ENCODE assay signal across 24 mouse cellular contexts in genomic region chr12:66283991-66284622, GRCm38 (mm10). TPM values are rescaled to one million over a fixed set of nuclear protein-coding genes. Genes with fewer than 3 reads are reported as not detected.
"Had no signal": no experiment of that assay in that cellular context is flagged by ENCODE, and none has a peak within 500 bp of the region (broad histone marks: within the 10 kb centered on the region; RNA-seq: fewer than 3 reads in every experiment).

TSS of gene Rpl10l (minus strand) at chr12:66284401.

- H3K4me3 ChIP-seq: kidney, embryonic 15.5 days; limb, embryonic 10.5 days; liver, embryonic 13.5 days; midbrain, embryonic 13.5 days; neural tube, embryonic 12.5 days had no signal

- H3K27ac ChIP-seq: kidney, embryonic 15.5 days; limb, embryonic 10.5 days; liver, embryonic 13.5 days; midbrain, embryonic 13.5 days; neural tube, embryonic 12.5 days had no signal

- H3K36me3 ChIP-seq: kidney, embryonic 15.5 days; limb, embryonic 10.5 days; liver, embryonic 13.5 days; midbrain, embryonic 13.5 days; neural tube, embryonic 12.5 days had no signal

- H3K27me3 ChIP-seq: kidney, embryonic 15.5 days; liver, embryonic 13.5 days; midbrain, embryonic 13.5 days; neural tube, embryonic 12.5 days had no signal

- DNase-seq: kidney, adult 2 months; kidney, postnatal 14 days; liver, embryonic 13.5 days; liver, postnatal 0 days; retina, postnatal 1 day; right cerebral cortex, postnatal 4 days; spleen, adult 18-20 months; thymus, adult 18-20 months; thymus, postnatal 25 days had no signal

- H3K9me3 ChIP-seq: kidney, embryonic 15.5 days; limb, embryonic 10.5 days had no signal

- ATAC-seq: liver, postnatal 0 days; midbrain, embryonic 13.5 days had no signal

- H3K9ac ChIP-seq: kidney, embryonic 15.5 days; liver, embryonic 13.5 days; liver, postnatal 0 days; midbrain, embryonic 13.5 days; neural tube, embryonic 12.5 days had no signal

- H3K4me2 ChIP-seq: kidney, embryonic 15.5 days; liver, embryonic 13.5 days; midbrain, embryonic 13.5 days; neural tube, embryonic 12.5 days had no signal

- H3K4me1 ChIP-seq: kidney, embryonic 15.5 days; limb, embryonic 10.5 days; liver, embryonic 13.5 days; midbrain, embryonic 13.5 days; neural tube, embryonic 12.5 days had no signal

RNA-seq across cellular contexts. Expression of gene Rpl10l, which starts in this region (rescaled TPM):
- total RNA-seq: layer of hippocampus, adult 8-10 months; layer of hippocampus, postnatal 14 days; left cerebral cortex, adult 18-20 months; left cerebral cortex, postnatal 10 days; megakaryocyte-erythroid progenitor cell, adult 5-6 weeks; neutrophil, adult 5-6 weeks had no signal
- polyA plus RNA-seq: kidney, embryonic 15.5 days; large intestine, adult 2 months; limb, embryonic 10.5 days; limb, embryonic 14.5 days; liver, embryonic 13.5 days; liver, postnatal 0 days; lung, embryonic 16.5 days; midbrain, embryonic 13.5 days; neural tube, embryonic 12.5 days; stomach, embryonic 14.5 days; urinary bladder, adult 2 months had no signal
